Mouse (Mus musculus): ENCODE results near the gene Dhrs4.

Dhrs4 gene

DNA sequence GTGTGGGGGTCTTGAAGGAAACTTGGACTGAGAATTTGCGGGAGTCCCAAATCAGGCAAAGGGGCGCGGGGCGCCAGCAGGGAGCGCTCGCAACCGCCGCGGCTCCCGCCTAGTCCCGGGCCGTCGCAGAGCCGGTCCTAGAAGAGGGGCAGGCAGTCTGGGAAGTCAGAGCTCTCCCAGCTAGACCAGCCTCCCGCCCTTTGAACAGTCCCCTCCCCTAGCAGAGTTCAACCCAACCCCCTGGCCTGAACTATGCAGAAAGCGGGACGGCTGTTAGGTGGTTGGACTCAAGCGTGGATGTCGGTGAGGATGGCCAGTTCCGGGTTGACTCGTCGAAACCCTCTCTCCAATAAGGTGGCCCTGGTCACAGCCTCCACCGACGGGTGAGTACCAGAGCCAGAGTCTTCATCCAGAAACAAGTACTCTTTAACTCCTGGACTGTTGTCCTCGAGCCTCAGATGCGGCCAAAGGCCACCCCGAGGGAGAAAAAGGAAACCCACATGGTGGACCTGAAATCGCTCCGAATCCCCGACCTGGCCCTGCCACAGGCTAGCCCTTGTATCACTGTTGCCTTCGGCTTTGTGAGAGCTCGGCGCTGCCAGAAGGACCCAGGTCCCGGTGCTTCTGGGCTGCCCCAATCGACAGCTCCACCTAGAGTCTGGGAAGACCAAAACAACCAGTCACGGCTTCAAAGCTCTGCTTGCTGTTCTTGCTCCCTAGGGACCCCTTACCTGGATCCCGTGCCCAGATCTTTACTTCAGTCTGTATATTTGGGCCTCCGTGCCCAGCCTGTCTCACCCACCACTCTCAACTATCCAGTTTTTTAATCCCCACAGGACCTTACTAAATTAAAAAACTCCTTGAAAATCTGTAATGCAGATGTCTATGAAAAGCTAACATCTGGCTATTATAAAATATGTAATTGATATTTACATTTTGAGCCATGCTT, at the start of gene Dhrs4:
Gene Dhrs4, plus strand, starts transcription at position 108 of the 949 bp plus-strand sequence.
- DNase-seq (ENCODE audit: low read depth, low spot score) = peak; percentile 55

DNA sequence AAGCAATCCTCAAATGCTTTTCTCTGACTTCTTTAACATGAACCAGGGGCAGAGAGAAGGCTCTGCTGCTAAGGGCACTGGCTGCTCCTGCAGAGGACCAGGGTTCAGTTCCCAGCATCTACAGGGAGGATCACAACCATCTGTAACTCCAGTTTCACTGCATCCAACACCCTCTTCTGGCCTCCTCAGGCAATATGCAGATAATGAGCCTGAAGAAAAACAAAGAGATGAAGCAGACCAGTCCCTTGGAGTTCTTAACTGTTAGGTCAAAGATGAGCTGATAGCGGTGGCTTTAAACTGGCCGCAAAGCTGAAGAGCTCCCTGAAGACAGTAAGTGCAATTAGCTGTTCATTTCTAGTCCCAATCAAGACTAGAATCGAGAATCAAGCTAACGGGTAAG, 48.3 kb upstream of the Dhrs4 start:
- DNase-seq (ENCODE audit: low read depth, low spot score) = no peak

DNA sequence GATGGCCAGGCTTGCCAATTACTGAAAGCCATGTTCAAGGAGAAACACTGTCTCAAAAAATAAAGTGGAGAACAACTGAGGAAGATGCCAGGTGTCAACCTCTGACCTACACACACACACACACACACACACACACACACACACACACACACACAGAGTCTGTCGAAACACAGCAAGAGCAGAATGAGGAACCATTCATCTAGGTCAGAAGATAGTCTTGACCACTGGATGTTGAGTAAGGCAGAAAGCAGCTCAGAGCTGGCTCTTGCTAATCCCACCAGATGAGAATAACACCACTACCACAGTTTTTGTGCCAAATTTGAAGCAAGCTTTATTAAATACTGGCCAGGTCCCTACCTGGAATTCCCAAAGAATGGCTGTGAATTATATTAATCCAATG, 45.5 kb upstream of the Dhrs4 start:
- DNase-seq (ENCODE audit: low read depth, low spot score) = no peak

DNA sequence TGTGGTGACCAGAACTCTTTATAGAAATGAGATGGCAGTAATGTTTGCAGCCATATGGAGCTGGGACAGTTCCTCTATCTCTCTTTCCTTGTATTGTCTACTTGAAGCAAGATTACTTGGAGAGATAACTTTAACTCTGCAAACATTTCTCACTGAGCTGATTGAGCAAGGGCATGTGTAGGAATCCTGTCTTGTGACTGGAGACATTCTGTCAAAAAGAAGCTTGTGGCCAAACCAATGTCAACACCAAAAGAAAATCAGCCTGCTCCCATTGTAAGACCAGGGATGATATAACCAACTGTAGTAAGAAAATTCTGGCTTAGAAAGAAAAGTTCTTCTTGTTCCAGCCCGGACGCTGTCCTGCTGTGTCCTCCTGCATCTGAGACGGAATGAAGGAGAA, 43.7 kb upstream of the Dhrs4 start:
- no peak for DNase-seq (ENCODE audit: low read depth, low spot score)

DNA sequence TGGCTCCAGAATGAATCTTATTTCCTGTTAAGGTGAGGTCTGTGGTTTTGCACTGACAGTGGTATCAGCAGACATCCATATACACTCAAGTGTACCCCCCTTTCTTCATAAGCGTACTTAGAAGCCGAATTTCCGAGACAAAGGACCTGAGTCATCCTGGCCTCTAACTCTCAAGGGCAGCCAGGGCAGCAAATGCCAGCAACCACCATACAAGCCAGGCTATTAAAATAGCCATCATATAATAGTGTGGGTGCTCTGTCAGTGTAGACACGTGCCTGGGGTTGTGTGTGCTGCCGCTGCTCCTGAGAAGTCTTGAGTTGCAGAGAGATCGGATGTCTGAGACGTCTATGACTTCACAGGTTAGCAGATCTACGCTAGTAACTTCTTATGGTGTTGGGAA, 41.4 kb upstream of the Dhrs4 start:
- no peak for DNase-seq (ENCODE audit: low read depth, low spot score)

DNA sequence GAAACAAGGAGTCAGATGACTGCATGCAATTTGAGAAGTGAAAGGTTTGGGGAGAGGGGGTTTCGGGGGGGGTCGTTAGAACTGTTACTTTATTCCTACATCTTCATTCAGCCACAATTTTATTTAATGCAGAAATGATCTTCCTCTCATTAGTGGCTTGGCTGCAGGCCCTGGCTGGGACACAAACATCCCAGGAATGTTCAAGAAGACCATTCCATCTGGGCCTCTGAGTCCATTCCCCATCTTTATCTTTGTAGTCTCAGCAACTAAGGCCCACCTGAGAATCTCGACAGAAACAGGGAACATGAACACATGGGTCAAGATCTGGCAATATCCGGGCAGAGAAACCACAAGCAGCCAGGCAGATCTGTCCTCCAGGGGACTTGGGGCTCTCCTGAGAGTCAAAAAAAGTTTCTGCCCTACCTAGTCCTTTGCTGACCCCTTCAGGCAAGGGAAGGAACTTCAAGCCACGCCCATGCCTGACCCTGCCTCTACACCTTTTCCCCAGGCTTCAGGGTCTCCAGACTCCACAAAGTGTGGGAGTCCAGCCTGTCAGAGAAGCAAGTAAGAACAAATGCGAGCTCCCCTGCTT, 40.3 kb upstream of the Dhrs4 start:
- peak; percentile 35 for DNase-seq (ENCODE audit: low read depth, low spot score)

DNA sequence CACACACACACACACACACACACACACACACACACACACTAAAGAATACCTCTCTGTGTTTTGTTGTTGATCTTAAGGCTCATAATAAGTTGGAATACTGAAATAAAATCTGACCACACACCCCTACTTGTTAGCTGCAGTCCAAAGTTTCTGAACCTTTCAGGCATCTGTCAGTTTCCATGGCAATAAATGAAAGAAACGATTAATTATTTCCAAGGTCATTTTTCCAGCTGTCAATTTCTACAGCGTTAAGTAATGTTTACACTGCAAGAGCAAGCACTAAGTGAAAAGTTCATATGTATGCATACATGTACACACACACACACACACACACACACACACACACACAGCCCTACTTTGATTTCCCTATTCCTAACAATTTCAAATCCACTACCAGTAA, 20.9 kb upstream of the Dhrs4 start:
- no peak for DNase-seq (ENCODE audit: low read depth, low spot score)

DNA sequence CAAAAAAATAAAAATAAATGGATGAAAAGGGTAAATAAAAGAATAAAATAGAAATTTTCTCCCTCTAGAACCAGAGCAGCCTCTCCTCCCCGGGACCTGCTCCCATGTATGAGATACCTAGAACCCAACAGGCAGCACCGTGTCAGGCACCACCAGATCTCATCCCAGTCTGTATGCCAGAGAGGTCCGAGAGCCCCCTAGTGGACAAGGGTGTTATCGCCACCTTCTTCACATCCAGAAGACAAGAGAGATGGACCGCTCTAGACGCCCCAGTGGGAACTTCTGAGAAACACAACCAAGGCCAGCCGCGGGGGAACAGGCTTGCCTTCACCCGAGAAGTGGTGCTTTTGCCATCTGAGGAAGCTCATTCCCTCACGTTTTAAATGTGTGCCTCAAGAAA, 20.3 kb upstream of the Dhrs4 start:
- DNase-seq (ENCODE audit: low read depth, low spot score) = no peak

DNA sequence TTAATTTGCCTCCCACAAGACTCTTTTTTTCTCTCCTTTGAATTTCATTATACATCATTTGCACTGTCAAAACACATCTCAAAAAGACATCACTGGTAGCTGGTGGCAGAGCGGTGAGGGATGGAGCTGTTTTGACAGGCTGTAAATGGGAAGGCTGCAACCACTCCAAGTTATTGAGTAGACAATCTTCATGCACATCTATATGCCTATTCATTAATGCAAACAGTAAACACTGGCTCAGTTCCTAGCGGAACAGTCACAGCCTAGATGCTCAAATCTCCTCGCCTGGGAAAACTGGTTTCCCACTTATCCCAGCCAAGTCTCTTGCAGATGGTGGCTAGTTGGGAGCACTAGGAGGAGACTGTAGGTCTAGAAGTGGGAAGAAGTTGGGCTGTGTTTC, 19.8 kb upstream of the Dhrs4 start:
- no peak for DNase-seq (ENCODE audit: low read depth, low spot score)

DNA sequence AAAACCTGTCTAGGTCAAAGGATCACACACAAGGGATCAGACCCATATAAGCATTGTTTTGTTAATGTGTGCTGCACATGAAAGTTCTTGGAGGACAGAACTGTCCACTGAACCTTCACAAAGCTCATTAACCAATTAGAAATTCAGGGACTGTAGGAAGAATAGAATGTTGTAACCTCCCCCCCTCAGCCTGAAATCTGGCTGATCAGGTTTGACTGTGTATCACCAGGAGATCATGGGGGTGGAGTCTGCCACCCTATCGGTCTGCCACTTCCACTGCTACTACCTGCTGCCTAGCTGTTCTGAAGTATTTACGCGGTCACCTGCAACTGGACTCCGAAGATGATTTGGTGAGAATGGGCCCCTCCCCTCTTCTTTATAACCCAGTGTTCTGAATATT, 18.8 kb upstream of the Dhrs4 start:
- no peak for DNase-seq (ENCODE audit: low read depth, low spot score)

DNA sequence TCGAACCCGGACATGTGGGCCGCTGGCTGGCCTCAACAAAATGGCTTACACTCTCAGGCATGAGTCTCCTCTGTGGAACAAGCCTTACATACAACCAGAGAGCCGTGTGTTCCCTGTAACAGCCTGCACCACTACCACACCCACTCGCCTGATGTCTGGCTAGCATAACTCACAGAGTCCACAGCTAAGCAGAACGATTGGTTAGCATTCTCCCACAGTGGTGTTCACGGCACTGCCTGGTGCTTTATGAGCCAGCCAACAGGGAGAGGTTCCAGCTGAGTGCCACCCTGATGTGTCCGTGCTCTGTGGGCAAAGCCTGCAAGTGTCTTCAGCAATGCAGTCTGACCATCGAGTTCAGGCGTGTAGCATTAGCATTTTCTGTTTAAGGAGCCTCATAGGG, 18.3 kb upstream of the Dhrs4 start:
- DNase-seq (ENCODE audit: low read depth, low spot score) = no peak

DNA sequence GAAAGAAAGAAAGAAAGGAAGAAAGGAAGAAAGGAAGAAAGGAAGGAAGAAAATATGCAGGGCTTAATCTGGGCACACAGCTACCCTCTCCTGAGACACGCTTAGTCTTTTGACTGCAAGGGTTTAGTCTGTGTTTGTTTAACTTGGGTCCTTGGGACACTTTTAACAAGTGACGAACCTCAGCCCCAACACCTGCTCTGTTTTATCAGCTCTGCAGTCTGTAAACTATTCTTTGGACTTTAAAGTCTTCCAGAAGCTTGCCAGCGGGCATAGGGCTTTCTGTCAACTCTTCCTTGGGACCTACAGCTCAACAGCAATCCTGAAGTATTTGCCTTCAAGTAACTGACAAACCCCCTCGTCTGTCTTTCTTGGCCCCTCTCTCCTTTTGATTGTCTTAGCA, 16.8 kb upstream of the Dhrs4 start:
- DNase-seq (ENCODE audit: low read depth, low spot score) = no peak

DNA sequence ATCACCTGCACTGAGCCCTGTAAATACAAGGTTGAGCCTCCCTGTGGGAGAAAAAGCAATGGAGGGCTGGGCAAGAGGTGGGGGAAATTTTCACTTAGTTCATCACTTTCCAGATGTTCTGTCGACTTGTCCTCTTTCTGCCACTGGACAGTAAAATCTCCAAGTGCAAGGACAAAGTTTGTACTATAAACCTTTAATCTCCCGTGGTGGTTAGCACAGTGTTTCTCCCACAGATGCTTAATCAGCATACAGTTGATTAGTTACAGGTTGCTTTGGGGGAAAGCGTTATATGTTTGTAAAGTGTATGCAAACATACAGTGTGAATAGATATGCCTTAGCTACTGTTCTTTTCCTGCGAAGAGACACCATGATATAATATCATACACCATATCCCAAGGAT, 12.1 kb upstream of the Dhrs4 start:
- no peak for DNase-seq (ENCODE audit: low read depth, low spot score)

DNA sequence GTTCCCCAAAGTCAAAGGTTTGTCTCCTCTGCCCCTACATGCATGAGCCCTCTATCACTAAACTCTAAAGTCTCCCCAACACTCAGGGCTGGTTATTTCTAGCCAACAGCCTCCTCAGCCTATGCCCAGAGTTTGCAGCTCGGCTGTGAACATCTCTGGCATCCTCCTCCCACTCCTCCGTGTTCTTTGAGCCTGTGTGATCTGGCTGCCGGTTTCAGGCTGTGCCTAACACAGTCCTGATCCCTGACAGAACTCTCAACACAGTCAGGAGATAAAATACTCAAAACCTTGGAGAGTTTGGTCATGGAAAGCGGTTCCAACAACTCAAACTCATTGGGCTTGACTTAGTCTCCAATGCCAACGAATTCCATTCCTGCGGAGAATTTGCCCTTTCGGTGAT, 11.4 kb upstream of the Dhrs4 start:
- no peak for DNase-seq (ENCODE audit: low read depth, low spot score)

DNA sequence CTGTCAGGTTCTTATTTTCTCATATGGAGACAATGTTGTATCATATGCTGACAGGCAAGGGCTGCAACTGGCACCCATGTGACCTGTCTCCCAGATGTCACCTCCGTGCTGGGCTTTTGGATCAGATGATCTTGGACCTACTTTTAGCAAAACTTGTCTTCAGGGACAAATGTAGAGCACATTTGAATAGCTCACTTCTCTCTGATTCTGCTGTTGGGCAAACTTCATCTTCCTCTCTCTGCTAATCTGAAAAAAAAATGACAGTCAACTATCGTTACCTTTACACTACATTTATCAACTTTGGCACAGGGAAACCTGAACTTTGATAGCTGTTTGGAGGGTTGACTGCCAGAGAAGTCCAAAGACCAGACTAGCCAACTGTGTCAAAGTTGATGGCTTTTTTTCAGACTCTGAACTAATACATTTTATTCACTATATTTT, 10.2 kb upstream of the Dhrs4 start:
- no peak for DNase-seq (ENCODE audit: low read depth, low spot score)

DNA sequence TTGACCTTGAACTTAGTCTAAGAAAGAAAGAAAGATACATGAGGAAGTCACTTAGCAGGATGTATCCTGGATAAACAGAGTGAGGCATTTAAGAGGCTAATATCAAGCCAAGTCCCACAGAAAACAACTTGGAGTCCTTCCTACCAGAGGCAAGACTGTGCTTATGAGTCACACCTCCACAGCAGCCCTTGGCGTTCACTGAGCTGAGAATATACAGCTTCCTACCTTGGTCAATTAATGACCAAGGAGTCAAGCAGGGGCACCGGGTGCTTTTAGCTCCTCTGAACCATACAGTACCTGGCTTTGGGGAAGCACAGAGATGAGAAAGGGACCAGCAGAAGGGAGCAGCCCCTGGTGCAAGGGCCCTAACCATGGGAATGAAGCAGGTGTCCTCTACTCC, 9.5 kb upstream of the Dhrs4 start:
- DNase-seq (ENCODE audit: low read depth, low spot score) = no peak

DNA sequence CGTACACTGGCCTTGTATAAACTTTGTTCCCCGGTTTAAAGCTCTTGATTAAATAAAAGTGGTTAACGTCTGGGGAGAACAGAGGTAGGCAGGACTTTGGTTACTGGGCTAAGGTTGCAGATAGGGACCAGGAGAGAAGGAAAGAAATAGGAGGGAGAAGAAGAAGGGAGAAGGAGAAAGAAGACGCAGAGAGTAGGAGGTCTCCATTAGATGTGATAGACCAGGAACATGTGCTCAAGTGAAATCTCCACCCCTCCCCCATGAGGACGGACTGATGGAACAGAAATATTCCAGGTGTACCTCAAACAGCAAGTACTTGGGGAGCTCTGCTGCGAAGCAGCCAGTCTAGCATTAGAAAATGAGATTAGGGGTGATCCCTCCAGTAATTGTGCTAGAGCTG, 8.7 kb upstream of the Dhrs4 start:
- no peak for DNase-seq (ENCODE audit: low read depth, low spot score)

DNA sequence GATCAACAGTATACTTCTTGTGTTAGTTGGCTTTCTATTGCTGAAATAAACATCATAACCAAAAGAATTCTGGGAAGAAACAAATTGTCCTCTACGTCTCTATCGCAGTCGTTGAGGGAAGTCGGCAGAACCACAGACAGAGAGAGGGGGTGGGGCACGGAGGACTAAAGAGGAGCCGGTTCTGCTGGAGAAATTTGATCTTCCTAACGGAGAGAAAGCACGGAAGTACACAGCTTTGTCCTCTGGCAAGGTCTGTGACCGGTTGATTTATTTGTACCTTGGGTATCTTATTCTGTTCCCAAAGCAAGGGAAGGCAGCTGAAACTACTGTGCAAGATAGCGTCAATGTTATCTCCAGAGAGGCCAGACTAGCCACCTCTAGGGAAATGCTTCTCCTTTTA, 7.8 kb upstream of the Dhrs4 start:
- DNase-seq (ENCODE audit: low read depth, low spot score) = no peak

DNA sequence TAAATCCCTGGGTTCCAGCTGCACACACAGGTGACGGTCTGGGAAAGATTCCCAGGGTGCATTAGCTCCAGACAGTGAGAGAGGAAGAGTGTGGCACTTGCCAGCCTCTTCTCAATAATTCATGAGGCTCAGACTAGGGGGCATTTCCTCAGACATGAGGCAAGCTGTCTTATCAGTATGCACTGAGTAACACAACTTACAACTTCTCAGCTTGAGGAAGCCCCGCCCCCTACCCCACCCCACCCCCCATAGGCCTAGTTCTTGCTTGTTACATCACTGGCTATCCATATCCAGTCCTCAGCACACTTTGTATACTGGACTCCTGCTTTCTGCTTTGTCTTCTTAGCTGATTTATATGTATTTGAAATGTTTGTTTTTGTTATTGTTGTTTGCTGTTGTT, 2.9 kb upstream of the Dhrs4 start:
- DNase-seq (ENCODE audit: low read depth, low spot score) = no peak

DNA sequence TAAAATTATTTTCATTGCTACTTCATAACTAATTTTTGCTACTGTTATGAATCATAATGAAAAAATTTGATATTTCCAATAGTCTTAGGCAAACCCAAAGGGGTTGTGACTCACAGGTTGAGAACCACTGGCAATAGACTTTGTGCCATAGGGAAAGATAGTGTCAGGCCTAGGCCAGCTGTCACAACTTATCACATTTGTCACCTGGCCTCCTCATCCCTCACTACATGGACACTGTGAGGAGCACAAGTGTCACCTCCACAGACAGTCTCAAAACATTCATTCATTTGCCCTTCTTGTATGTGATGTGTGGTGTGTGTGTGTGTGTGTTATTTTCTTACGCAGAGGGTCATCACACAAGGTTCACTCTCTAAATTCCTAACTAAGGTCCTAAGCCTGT, 1.1 kb upstream of the Dhrs4 start:
- DNase-seq (ENCODE audit: low read depth, low spot score) = no peak

DNA sequence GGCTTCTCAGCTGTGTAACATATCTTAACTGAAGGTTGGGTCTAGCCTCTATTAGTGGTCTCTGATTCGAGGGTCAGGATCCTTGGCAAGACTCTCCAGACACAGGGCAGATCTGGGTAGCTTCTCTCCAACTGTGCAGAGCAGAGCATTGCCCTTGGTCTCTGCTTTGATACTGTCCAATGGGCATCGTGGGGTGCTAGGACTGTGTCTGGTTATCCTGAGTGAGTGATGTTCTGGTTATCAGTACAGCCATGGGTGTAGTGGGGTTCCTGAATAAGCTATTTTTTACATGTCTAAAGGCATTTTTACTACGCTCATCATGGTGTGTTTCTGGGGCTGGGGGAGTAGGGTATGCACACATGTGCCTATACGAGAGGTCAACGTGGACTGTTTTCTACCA, 729 bp upstream of the Dhrs4 start:
- DNase-seq (ENCODE audit: low read depth, low spot score) = no peak

DNA sequence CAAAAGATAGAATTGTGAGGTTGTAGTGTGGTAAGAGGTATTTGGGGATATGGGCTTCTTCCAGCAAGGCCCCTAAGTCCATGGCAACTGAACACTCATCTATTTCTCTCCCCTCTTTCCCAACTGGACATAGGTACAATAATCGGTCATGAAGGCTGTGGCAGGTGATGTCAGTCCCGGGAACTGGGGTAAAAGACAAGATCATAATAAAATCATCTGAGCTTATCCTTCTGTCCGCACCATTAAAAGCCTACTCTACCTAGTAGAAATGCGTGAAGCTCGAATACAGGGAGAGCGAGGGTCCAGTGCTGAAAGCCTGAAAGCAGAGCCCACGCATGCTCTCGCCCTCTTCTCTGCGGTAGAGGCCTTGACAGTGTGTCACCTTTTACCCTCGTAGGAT, 1.1 kb downstream of the Dhrs4 start:
- no peak for DNase-seq (ENCODE audit: low read depth, low spot score)

DNA sequence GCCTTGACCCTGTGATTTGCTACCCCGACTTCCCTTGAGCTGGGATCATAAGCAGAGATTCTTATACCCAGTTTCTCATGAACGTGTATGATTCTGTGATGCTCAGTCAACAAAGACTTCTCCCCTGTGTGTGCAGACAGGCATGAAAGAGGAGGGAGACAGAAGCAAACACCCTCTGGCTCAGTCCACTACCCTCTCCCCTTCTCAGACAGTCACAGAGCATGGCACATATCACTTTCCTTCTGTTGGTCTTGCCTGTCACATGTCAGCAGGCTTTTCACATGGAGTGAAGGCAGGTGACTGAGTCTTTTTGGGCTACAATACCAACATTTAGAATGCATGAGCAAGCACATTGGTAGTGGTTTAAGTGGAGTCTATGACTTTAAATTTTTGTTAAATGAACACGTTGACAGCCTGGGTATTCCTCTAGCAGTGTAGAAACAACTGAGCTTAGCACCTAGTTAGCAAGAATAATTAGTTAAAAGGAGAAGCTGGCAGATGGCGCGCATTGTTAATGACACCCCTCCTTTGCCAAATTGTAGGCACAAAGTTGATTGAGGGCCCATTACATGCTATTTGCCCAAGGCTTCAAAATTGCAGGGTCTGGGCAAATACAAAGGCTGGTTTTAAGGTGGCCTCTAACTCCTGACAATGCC, 6.0 kb downstream of the Dhrs4 start:
- no peak for DNase-seq (ENCODE audit: low read depth, low spot score)
